Mouse (Mus musculus): ENCODE data around the gene Slc16a11. TPM values are rescaled to one million over a fixed set of nuclear protein-coding genes. Genes with fewer than 3 reads are reported as not detected.

Gene Slc16a11
- total and polyA plus RNA-seq, 2 experiments from 2014 or later: 12.9 to 23.7 TPM

- no peak overlapping the region for H3K9ac ChIP-seq (replicated peaks; ENCODE audit: low read length)
These were observed 580 bp upstream of the Slc16a11 start for GRCm38 (mm10) chr11:70211972-70212371.

GRCm38 (mm10) chr11:70212896-70213295 is 344 bp downstream of the Slc16a11 start:
- 9% methylated on average over 9 of the region's 9 CpGs for WGBS
- Histone ChIP-seq H3K9me3 (ENCODE audit: low read length) (no peaks in the 10 kb centered on the region), H3K36me3 (ENCODE audit: insufficient read depth, low read length) (peaks cover 3% of the 10 kb centered on the region; the same call in 1 of the 2 replicates), H3K27me3 (ENCODE audit: insufficient read depth, low read length) (no peaks in the 10 kb centered on the region), H3K27ac (no peak overlapping the region), H3K4me1 (ENCODE audit: insufficient read depth, low read length) (0 out of 2 replicates have a peak, but pooled peaks cover 7% of the 10 kb centered on the region), H3K9ac (replicated peaks; ENCODE audit: low read length) (no peak overlapping the region), H3K4me2 (ENCODE audit: low read depth, low read length) (peak overlapping the region; percentile 77; the same call in 1 of the 2 replicates), H3K4me3 (ENCODE audit: low read length) (no peak overlapping the region)
- TF ChIP-seq CTCF (IDR thresholded peaks at IDR 0.05; ENCODE audit: low read depth): peak; percentile 79
- ATAC-seq: no peak
- peak; percentile 89 for DNase-seq (ENCODE audit: low spot score)

More at GRCm38 (mm10) chr11:70211972-70212371, 580 bp upstream of the Slc16a11 start:
- Histone ChIP-seq H3K9me3 (ENCODE audit: low read length) (no peaks in the 10 kb centered on the region), H3K4me3 (ENCODE audit: low read length) (no peak overlapping the region), H3K4me1 (ENCODE audit: insufficient read depth, low read length) (0 out of 2 replicates have a peak, but pooled peaks cover 7% of the 10 kb centered on the region), H3K27ac (no peak overlapping the region), H3K36me3 (ENCODE audit: insufficient read depth, low read length) (no peaks in the 10 kb centered on the region), H3K27me3 (ENCODE audit: insufficient read depth, low read length) (no peaks in the 10 kb centered on the region), H3K4me2 (ENCODE audit: low read depth, low read length) (no peak overlapping the region)
- WGBS: 76% methylated on average over 6 of the region's 6 CpGs
- ATAC-seq (no peak), DNase-seq (ENCODE audit: low spot score) (no peak)
- no peak for TF ChIP-seq CTCF (IDR thresholded peaks at IDR 0.05; ENCODE audit: low read depth)

- H3K4me1 ChIP-seq (ENCODE audit: insufficient read depth, low read length): 0 out of 2 replicates have a peak, but pooled peaks cover 12% of the 10 kb centered on the region
- peak overlapping the region; percentile 77 for H3K4me2 ChIP-seq (ENCODE audit: low read depth, low read length)
- DNase-seq (ENCODE audit: low spot score) (peak; percentile 53), ATAC-seq (peak; percentile 46)
- H3K36me3 ChIP-seq (ENCODE audit: insufficient read depth, low read length): peaks cover 3% of the 10 kb centered on the region; the same call in 1 of the 2 replicates
- TF ChIP-seq CTCF (IDR thresholded peaks at IDR 0.05; ENCODE audit: low read depth): no peak
- H3K4me3 ChIP-seq (ENCODE audit: low read length): peak overlapping the region; percentile 44
- H3K27me3 ChIP-seq (ENCODE audit: insufficient read depth, low read length): no peaks in the 10 kb centered on the region
- no peak overlapping the region for H3K27ac ChIP-seq
- H3K9ac ChIP-seq (replicated peaks; ENCODE audit: low read length): peak overlapping the region; percentile 54
- H3K9me3 ChIP-seq (ENCODE audit: low read length): no peaks in the 10 kb centered on the region
- WGBS: 7% methylated on average over 26 of the region's 26 CpGs
These were observed 1.2 kb downstream of the Slc16a11 start for GRCm38 (mm10) chr11:70213736-70214135.

GRCm38 (mm10) chr11:70214191-70214855 is 1.8 kb downstream of the Slc16a11 start:
- no peaks in the 10 kb centered on the region for H3K27me3 ChIP-seq (ENCODE audit: insufficient read depth, low read length)
- peak overlapping the region; percentile 44 for H3K4me3 ChIP-seq (ENCODE audit: low read length)
- no peaks in the 10 kb centered on the region for H3K9me3 ChIP-seq (ENCODE audit: low read length)
- ATAC-seq: peak; percentile 36
- WGBS: 1% methylated on average over 46 of the region's 46 CpGs
- peak overlapping the region; percentile 77 for H3K4me2 ChIP-seq (ENCODE audit: low read depth, low read length)
- peaks cover 3% of the 10 kb centered on the region; the same call in 1 of the 2 replicates for H3K36me3 ChIP-seq (ENCODE audit: insufficient read depth, low read length)
- H3K9ac ChIP-seq (replicated peaks; ENCODE audit: low read length): peak overlapping the region; percentile 54
- peak; percentile 26 for DNase-seq (ENCODE audit: low spot score)
- H3K27ac ChIP-seq: no peak overlapping the region
- peaks cover 17% of the 10 kb centered on the region; the same call in 1 of the 2 replicates for H3K4me1 ChIP-seq (ENCODE audit: insufficient read depth, low read length)
- no peak for TF ChIP-seq CTCF (IDR thresholded peaks at IDR 0.05; ENCODE audit: low read depth)

GRCm38 (mm10) chr11:70214856-70215209 is 2.3 kb downstream of the Slc16a11 start:
- peaks cover 19% of the 10 kb centered on the region; the same call in 1 of the 2 replicates for H3K4me1 ChIP-seq (ENCODE audit: insufficient read depth, low read length)
- H3K9ac ChIP-seq (replicated peaks; ENCODE audit: low read length): peak overlapping the region; percentile 54
- no peaks in the 10 kb centered on the region for H3K9me3 ChIP-seq (ENCODE audit: low read length)
- peaks cover 3% of the 10 kb centered on the region; the same call in 1 of the 2 replicates for H3K36me3 ChIP-seq (ENCODE audit: insufficient read depth, low read length)
- peak overlapping the region; percentile 77 for H3K4me2 ChIP-seq (ENCODE audit: low read depth, low read length)
- peak overlapping the region; percentile 44 for H3K4me3 ChIP-seq (ENCODE audit: low read length)
- no peak for DNase-seq (ENCODE audit: low spot score)
- no peak overlapping the region for H3K27ac ChIP-seq
- no peaks in the 10 kb centered on the region for H3K27me3 ChIP-seq (ENCODE audit: insufficient read depth, low read length)
- ATAC-seq: 0 out of 2 replicates have a peak, but pooled peaks have one; percentile 11
- TF ChIP-seq CTCF (IDR thresholded peaks at IDR 0.05; ENCODE audit: low read depth): no peak
- WGBS: 9% methylated on average over 18 of the region's 18 CpGs

- DNase-seq (ENCODE audit: low spot score) (no peak), ATAC-seq (no peak)
- no peak overlapping the region for H3K27ac ChIP-seq
- WGBS: 15% methylated on average over 22 of the region's 22 CpGs
- H3K4me2 ChIP-seq (ENCODE audit: low read depth, low read length): peak overlapping the region; percentile 77
- no peaks in the 10 kb centered on the region for H3K9me3 ChIP-seq (ENCODE audit: low read length)
- TF ChIP-seq CTCF (IDR thresholded peaks at IDR 0.05; ENCODE audit: low read depth): no peak
- peaks cover 22% of the 10 kb centered on the region; the same call in 1 of the 2 replicates for H3K4me1 ChIP-seq (ENCODE audit: insufficient read depth, low read length)
- H3K36me3 ChIP-seq (ENCODE audit: insufficient read depth, low read length): peaks cover 3% of the 10 kb centered on the region; the same call in 1 of the 2 replicates
- H3K27me3 ChIP-seq (ENCODE audit: insufficient read depth, low read length): no peaks in the 10 kb centered on the region
- H3K9ac ChIP-seq (replicated peaks; ENCODE audit: low read length): no peak overlapping the region
- no peak overlapping the region for H3K4me3 ChIP-seq (ENCODE audit: low read length)
These were observed 2.7 kb downstream of the Slc16a11 start for GRCm38 (mm10) chr11:70215301-70215700.

- Histone ChIP-seq H3K36me3 (ENCODE audit: insufficient read depth, low read length) (peaks cover 3% of the 10 kb centered on the region; the same call in 1 of the 2 replicates), H3K4me2 (ENCODE audit: low read depth, low read length) (no peak overlapping the region), H3K27ac (no peak overlapping the region), H3K27me3 (ENCODE audit: insufficient read depth, low read length) (no peaks in the 10 kb centered on the region), H3K9me3 (ENCODE audit: low read length) (no peaks in the 10 kb centered on the region), H3K4me1 (ENCODE audit: insufficient read depth, low read length) (peaks cover 22% of the 10 kb centered on the region; the same call in 1 of the 2 replicates), H3K4me3 (ENCODE audit: low read length) (no peak overlapping the region), H3K9ac (replicated peaks; ENCODE audit: low read length) (no peak overlapping the region)
- no peak for ATAC-seq
- WGBS: 49% methylated on average over 3 of the region's 3 CpGs
- TF ChIP-seq CTCF (IDR thresholded peaks at IDR 0.05; ENCODE audit: low read depth): no peak
- no peak for DNase-seq (ENCODE audit: low spot score)
These were observed 3.6 kb downstream of the Slc16a11 start for GRCm38 (mm10) chr11:70216103-70216502.

Data from hindbrain, postnatal 0 days (tissue).